Mouse (Mus musculus) 3134 (cell line): ENCODE data around the gene Hist1h4c.
"Not testable (repeated sequence)": the region's sequence is repeated elsewhere in the genome, so short reads cannot be mapped to it uniquely, and the experiment has no call there.

Experiments
- DNase-seq: peaks from one replicate; pipeline ENCODE4 v3.0.0-alpha.2; 2011; ENCODE audit warnings: low spot score; ENCODE audit not compliant: insufficient read length; ENCODE audit errors: extremely low read depth

Gene Hist1h4c

DNA sequence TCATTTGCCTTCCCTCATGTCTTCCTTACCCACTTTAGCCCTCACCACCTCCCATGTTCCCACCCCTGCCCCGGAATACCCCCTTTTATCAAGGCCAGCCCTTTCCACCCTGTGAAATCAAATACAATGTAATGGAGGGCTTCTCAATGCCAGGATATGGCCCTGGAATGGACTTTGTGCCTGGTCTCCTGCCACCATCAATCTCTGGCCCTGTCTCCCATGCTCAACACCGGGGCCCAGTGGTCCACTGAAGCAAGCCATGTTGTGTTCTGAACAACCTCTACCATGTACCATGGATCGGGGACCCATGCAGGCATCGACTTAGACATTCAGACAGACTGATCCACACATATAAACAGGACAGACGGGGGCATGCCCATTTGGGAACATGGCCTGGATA is 31.5 kb upstream of the Hist1h4c start:
- no peak for DNase-seq

DNA sequence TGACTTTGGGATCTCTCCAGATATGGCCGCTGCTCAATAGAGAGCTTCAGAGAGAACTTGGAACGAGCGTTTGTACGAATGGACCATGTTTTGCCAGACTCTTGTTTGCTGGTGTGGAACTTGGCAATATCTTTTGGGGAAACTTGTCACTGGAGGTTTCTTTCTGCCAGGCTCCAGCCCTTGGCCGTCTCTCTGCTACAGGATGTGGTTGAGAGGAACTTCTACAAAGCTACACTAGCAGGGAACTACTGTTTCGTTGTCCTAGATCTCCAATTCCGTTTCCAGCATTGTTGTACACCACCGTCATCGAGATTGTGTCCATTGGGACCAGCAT is 30.9 kb upstream of the Hist1h4c start:
- DNase-seq = no peak

DNA sequence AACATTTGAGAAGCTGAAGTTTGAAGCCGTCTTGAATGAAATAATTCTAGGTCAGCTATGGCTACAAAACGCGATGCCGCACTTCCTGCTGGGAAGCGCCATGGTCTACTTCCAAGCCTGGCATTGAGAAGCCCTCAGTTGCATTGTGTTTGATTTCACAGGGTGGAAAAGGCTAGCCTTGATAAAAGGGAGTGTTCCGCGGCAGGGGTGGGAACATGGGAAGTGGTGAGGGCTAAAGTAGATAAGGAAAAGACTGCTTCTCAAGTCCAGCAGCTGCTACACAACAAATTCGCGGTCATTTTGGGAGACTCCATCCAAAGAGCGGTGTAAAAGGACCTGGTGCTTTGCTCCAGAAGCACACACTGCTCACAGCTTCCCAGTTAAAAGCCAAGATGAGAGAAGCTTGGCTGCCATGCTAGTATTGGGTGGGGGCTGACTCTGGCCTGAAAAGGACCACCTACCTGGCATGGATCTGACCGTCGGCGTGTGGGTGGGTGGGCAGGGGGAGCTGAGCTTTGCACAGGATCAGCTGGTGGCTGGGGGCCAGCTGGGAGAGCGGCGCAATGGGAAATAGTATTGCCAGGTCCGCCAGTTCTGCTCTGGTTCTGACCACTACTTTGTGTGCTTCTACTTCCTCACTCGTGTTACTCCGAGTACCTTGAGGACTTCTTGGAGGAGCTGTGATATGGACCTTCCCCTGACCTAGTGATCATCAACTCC is 30.4 kb upstream of the Hist1h4c start:
- DNase-seq = no peak

DNA sequence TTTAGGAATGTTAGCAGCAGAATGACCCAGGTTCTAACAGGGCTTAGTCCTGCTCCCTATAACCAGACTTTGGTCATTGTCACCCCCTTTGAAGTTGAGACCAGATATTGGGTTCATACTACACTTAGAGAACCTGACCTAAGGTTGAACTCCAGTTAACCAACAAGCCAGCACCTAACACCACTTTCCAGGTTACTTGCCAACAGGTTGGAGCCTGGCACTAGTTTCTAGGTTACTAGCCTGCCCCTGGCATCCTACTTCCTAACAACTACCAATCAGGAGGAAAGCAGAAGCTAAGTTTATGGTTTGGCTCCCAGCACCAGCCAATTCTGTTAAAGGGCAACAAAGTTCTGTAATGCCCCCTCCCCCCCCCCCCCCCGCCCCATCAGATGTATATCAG is 27.0 kb upstream of the Hist1h4c start:
- DNase-seq = no peak

DNA sequence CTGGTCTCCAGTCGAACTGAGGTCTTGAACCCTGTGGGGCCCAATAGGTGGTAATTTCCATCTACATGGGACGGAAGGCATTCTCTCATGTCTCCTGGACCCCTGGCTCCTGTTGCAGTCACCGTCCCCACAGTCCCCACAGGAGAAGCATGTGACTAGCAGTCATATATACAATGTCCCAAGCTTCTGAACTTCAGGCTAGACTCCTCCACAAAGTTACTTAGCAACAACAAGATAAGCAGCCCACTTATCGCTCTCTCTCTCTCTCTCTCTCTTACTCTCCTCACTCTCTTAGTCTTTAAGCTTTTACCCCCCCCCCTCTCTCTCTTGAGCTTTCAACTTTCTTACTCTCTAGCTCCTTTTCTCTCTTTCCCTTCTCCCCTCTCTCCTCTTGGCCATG is 26.0 kb upstream of the Hist1h4c start:
- no peak for DNase-seq

DNA sequence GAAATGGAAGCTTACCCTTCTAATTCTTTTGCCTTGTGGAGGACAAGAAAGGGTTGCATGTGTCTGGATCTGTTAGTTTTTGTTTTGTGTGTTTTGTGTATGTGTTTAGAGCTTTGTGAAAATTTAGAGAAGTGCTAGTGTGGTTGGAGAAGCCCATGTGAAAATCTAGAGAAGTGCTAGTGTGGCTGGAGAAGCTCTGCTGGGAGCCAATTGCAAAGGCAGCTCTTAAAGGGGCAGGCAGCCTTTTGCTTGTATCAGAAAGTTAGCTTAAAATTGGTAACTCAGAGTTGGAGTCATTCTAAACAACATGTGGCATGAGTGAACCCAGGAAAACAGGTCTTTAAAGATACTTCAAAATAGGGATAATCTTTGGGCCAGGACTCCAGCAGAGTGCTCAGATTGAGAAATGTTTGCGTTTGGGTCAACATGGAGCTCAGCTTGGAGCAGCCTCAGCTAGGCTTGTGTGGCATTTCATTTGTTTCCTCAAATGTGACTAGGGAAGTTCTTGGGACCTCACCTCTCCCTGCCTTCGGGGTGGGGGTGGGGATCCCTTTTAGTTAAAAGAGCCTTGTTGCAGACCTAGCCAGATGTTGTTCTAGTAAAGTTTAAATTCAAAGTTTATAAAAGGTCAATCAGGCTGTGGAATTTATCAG is 19.5 kb upstream of the Hist1h4c start:
- not testable (repeated sequence) for DNase-seq

DNA sequence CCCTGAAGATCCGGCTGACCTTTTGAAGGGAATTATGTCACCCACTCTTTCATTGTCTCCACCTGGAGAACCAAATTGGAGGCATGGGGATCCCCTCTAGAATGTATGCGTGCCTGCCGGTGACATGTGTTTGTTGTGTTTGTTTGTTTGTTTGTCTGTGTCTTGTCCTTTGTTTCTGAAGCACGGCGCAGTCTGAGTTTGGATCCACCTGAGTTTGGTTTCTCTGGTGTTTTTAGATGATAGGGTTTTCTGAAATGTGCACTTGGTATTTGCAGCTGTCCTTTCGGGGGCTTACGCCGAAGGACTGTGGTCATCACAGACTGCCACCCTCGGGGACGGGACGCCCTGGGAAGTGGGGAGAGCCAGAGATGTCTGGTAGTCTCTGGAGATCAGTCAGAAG is 18.9 kb upstream of the Hist1h4c start:
- no peak for DNase-seq

DNA sequence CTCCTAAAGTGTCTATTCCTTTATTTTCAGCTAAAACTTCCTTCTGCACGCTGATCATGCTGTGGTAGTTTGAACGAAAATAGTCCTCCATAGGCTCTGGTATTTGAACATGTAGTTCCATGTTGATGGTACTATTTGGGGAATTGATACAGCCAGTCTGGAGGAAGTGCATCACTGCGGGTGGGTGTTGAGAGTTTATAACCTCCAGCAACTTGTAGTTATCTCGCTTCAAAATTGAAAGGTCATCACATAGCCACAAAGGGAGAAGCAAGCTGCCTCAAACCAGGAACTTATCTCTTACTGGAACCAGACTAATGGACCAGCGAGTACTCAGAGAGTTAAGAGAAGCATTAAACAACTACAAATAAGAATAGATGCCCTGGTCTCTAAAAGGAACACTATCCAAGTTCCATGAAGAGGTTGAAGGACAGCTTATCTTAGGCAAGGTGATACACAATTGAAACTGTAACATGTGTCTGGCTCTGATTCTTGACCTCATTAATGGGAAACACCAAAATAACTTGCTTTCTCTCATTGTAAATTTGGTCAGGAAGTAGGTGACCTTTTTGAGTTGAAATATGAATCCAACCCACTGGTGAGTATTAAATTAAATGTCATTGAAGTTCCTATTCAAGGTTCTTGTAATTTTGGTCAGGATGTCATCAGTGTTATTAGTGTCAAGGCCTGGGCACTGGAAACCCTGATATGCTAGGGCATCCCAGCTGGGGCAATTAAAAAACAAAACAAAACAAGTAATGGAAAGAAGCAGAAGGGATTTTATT is 18.2 kb upstream of the Hist1h4c start:
- no peak for DNase-seq

DNA sequence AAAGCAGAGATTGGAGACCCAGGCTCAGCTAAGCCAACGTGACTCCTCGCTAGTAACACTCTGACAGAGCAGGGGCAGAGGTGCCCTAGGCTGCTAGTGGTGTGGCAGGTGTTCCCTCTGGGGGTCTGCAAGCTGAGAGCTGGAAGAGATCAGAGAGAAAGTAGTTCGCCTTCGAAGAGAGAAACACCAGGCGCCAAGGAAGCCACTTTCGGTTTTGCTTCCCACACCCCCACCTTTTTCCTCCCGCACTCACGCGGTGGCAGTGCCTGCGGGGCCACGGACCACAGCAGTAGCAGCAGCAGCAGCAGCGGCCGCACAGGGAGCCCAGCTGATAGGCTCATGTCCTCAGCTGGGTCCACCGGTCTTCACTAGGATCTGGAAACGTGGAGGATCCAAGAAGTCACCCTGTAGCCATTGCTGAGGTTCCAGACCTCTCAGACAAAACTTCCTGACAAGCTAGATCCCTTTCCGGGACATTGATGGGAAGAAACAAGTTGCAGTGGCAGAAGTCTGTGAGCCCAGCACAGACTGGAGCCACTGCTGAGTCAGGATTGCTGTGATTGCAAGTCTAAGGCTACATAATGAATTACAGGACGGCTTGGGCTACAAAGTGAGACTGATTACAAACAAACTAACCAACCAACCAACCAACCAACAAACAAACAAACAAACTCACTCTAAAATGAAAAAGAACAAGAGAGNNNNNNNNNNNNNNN is 12.3 kb upstream of the Hist1h4c start, which contains the start of gene Hfe:
Gene Hfe, minus strand, starts transcription at position 481 of the 716 bp plus-strand sequence.
- peak; percentile 79 for DNase-seq

DNA sequence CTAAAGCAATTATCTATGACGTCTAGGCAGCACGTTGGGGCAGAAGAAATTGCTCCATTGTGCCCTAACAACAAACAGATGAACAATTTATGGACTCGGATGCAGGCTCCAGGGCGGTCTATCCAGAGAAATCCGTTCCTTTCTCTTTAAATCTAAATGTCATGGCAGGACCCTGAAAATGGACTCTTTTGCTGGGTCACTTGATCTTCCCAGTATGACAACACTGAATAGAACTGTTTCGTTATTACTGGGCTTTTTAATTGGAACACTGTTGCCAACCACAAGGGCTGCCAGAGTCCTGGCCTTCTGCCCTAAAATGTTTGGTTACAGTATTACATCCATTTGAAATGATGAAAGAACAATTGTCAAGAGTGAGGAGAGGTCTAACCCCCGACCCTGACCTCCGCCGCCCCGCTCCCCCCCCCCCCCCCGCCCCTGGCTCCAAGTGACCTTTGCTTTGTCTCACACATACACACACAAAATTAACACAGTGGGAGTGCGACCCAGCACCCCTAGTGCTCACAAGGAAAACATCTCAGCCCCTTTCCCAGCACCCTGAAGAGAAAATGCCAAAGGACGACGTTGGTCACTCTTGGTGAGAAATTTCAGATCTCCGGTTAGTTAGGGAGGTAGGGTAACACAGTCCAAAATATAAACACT is 11.6 kb upstream of the Hist1h4c start:
- DNase-seq = no peak

DNA sequence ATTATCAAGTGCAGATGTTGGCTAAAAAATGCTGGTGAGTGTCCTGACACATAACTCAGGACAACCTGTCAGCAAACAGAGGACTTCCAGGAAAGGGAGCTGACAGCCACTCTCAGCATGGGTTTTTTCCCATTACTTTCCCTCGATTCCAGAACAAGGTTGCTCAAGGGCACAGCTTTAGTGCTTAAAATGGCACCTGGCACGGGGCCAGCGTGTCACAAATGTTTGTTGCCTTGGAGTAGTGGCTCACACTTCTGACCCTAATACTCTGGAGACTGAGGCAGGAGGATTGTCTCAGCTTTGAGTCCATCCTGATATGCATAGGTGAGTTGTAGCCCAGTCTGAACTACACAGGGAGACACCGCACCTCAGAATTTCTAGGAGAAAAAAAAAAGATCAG is 10.4 kb upstream of the Hist1h4c start:
- no peak for DNase-seq

DNA sequence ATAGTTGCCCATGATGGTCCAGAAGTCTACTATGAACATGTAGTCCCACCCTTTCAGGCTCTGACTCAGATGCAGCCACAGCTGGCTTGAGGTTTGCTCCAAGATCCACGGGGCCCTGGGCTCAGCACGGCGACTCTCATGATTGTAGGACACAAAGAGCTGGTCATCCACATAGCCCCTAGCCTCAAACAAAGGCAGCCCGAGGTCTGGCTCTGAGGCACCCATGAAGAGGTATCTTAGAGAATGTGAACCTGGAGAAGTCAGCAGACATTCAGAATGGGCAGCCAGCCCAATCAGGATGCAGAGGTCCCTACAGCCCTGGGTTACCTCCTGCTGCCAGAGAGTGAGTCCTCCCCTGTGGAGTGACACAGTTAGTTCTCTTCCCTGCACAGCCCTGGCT is 9.8 kb upstream of the Hist1h4c start:
- no peak for DNase-seq

DNA sequence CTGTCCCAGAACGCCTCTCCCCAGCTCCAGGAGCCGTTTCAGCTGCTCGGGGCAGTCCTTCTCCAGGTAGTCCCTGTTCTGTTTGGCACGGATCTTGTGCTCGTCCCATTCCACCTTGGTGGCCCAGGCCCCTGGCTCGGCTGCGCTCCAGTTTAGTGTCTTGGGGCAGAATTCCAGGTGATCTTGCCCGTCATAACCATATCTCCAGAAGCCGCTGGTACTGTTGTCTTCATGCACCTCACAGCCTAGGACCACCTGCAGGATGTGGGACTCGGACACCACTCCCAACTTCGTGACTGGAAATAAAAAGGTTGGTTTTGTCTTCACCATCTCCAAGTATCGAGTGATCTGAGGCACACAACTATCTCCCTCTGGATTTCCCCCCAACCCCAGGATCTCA is 8.5 kb upstream of the Hist1h4c start:
- DNase-seq = no peak

DNA sequence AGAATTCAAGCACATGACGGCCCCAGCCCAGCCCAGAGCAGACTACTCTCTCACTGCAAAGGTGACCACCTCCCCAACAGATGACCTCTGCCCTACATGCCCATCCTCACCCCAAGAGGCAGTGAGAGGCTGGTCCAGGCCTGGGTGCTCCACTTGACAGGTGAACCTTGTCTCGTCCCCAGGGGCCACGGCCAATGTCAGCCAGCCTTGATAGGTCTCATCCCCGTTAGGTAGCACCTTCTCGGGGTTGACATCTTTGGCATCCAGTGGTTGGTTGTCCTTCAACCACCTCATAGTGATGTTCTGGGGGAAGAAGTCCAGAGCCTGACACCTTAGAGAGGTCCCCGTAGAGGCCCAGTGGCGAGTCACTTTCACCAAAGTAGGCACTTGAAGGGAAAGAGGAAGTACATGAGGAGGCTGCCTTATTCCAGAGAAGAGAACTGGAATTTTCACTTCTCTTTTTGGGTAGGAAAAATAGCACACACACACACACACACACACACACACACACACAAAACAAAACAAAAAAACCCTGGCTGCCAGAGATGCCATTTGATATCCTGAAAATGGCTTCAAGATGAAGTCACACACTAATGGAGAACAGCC is 7.6 kb upstream of the Hist1h4c start:
- no peak for DNase-seq

DNA sequence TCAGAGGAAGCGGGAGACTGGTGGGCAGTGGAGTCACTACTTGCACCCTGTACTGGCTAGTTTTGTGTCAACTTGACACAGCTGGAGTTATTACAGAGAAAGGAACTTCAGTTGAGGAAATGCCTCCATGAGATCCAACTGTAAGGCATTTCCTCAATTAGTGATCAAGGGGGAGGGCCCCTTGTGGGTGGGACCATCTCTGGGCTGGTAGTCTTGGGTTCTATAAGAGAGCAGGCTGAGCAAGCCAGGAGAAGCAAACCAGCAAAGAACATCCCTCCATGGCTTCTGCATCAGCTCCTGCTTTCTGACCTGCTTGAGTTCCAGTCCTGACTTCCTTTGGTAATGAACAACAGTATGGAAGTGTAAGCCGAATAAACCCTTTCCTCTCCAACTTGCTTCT is 4.5 kb upstream of the Hist1h4c start:
- not testable (repeated sequence) for DNase-seq

DNA sequence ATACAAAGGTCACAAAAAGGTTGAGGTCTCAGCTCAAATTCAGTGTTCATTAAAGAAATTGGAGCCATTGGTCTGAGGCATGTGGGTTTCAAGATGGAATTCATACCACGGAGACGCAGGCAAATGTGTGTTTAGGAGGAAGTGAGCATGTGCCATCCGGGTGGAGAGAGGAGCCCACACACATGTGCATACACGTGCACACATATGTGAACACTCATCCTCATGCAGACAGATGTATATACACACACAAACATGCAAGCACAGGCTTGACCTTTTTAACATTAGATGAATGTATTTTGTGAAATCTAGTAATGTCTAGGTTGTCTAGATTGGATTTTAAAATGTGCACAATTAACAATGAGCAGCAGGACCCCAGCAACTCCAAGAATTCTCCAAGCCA is 4.0 kb upstream of the Hist1h4c start:
- DNase-seq = no peak

DNA sequence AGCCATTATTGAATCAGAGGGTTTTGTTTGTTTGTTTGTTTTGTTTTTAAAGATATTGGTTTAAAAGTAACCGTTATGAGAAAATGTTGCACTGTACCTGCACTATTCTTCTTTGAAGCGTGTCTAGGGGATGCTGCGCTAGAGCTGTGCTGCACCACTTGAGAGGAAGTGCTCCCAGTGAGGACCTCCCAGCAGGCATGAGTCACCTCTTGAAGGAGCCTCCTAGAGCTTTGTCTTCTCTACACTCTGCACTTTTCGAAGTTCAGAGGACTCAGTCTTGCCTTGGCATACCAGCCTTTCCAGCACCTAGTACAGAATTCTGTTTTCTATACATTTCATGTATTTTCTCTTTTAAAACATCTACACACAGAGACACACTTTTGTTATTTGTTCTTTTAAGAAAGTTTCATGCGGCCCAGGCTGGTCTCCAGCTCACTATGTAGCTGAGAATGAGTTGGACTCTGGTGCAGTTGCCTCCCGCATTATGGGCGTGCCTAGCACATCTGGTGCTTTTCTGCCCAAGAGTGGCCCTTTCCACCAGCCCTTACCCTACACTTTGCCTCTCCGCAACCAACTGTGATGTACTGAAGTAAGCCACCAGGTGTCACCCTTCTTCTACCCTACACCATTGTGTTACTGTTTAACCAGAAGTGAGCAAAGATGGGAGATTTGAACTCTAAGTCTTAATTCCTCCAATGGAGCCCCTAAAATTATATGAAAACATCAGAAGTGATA is 2.7 kb upstream of the Hist1h4c start:
- peak; percentile 65 for DNase-seq

DNA sequence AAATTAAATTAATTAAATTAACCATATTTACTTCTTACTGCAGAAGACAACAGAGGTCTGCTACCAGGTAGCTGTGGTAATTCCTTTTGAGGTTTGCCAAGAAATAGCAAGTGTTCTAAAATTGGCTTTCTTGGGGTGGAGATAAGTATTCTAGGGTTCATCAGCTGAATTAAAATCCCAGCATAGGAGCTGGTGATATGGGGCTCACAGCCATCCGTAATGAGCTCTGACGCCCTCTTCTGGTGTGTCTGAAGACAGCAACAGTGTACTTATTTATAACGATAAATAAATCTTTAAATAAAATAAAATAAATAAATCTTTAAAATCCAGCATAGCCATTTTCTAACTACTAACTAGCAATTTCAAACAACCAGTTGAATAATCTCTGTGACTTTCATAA is 1.5 kb upstream of the Hist1h4c start:
- no peak for DNase-seq

DNA sequence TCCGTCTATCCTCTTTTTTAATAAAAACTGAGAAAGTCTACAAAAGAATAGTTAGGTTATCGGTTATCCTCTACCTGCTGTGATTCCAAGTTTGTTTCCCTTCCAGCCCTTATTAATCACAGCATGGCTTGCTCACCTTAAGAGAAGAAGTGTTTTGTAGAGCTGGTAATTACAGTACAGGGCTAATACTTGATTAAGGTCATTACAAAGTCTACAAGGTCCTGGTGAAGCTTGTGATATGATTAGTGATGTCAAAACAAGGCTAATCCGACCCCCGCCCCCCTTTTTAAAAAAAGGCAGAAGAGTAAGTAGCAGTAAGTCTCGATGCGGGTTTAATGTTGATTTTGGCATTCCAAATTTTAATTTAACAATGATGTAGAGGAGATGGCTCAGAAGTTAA is 742 bp upstream of the Hist1h4c start:
- DNase-seq = no peak
